Mouse (Mus musculus) megakaryocyte, embryonic 14.5 days (primary cell): ENCODE data around the gene Gm20388.

ENCODE experiments used
- FLI1 ChIP-seq: IDR thresholded peaks from 2 replicates; pipeline ENCODE4 v1.6.1; 2012; ENCODE audit warnings: low read length, inconsistent platforms, mixed read lengths
- GATA1 ChIP-seq: IDR thresholded peaks from 3 replicates; pipeline ENCODE4 v1.6.1; 2012; ENCODE audit warnings: mixed read lengths, low read length, inconsistent platforms, borderline replicate concordance

- no peak for TF ChIP-seq GATA1
- no peak for TF ChIP-seq FLI1
These were observed 1513.4 kb downstream of the Gm20388 start for GRCm38 (mm10) chr8:121424080-121424479.
